Mouse (Mus musculus): ENCODE results near the gene Capn15. TPM values are rescaled to one million over a fixed set of nuclear protein-coding genes. Genes with fewer than 3 reads are reported as not detected.

Capn15 gene
- total and polyA plus RNA-seq, 2 experiments from 2014 or later: 6.0 to 7.4 TPM

- H3K27ac ChIP-seq (ENCODE audit: low read depth): no peak overlapping the region
- TF ChIP-seq EP300 (IDR thresholded peaks at IDR 0.05; ENCODE audit: low read depth) (no peak), CTCF (IDR thresholded peaks at IDR 0.05; ENCODE audit: low read depth) (no peak)
- H3K4me3 ChIP-seq (ENCODE audit: low read depth, low read length): no peak overlapping the region
- H3K27me3 ChIP-seq (ENCODE audit: control insufficient read depth, insufficient read depth, low read length): peaks cover 11% of the 10 kb centered on the region
- WGBS: 67% methylated on average over 9 of the region's 9 CpGs
- H3K4me2 ChIP-seq (ENCODE audit: low read depth, low read length): no peak overlapping the region
- H3K36me3 ChIP-seq (replicated peaks; ENCODE audit: control insufficient read depth, insufficient read depth, low read length): no peaks in the 10 kb centered on the region
- no peaks in the 10 kb centered on the region for H3K9me3 ChIP-seq (replicated peaks; ENCODE audit: control insufficient read depth, low read length)
- DNase-seq (ENCODE audit: low spot score): no peak
- H3K9ac ChIP-seq (replicated peaks; ENCODE audit: low read depth, low read length): no peak overlapping the region
- no peak for ATAC-seq (ENCODE audit: insufficient read depth, low read depth)
- peaks cover 6% of the 10 kb centered on the region; the same call in 1 of the 2 replicates for H3K4me1 ChIP-seq (ENCODE audit: control insufficient read depth, insufficient read depth)
Measured at GRCm38 (mm10) chr17:25945517-25946155, 40.0 kb downstream of the Capn15 start.

- Histone ChIP-seq H3K4me2 (ENCODE audit: low read depth, low read length) (no peak within 1 kb of the TSS), H3K36me3 (replicated peaks; ENCODE audit: control insufficient read depth, insufficient read depth, low read length) (no peaks in the 10 kb centered on the region), H3K9ac (replicated peaks; ENCODE audit: low read depth, low read length) (no peak within 1 kb of the TSS), H3K4me1 (ENCODE audit: control insufficient read depth, insufficient read depth) (peaks cover 8% of the 10 kb centered on the region; the same call in 1 of the 2 replicates), H3K27ac (ENCODE audit: low read depth) (no peak within 1 kb of the TSS), H3K27me3 (ENCODE audit: control insufficient read depth, insufficient read depth, low read length) (peaks cover under 1% of the 10 kb centered on the region; the same call in 1 of the 2 replicates), H3K9me3 (replicated peaks; ENCODE audit: control insufficient read depth, low read length) (no peaks in the 10 kb centered on the region), H3K4me3 (ENCODE audit: low read depth, low read length) (no peak within 1 kb of the TSS)
- TF ChIP-seq CTCF (IDR thresholded peaks at IDR 0.05; ENCODE audit: low read depth): no peak
- no peak for TF ChIP-seq EP300 (IDR thresholded peaks at IDR 0.05; ENCODE audit: low read depth)
- DNase-seq (ENCODE audit: low spot score): no peak
- 36% methylated on average over 6 of the region's 6 CpGs for WGBS
- ATAC-seq (ENCODE audit: insufficient read depth, low read depth): no peak
Measured at GRCm38 (mm10) chr17:25944366-25945163, 41.0 kb downstream of the Capn15 start, which contains the start of the genes Pigq and Nhlrc4. Pigq (minus strand) TSS chr17:25944936. Nhlrc4 (minus strand) TSS chr17:25944961.

GRCm38 (mm10) chr17:25943769-25944168, 41.8 kb downstream of the Capn15 start:
- Histone ChIP-seq H3K4me2 (ENCODE audit: low read depth, low read length) (no peak overlapping the region), H3K27ac (ENCODE audit: low read depth) (no peak overlapping the region), H3K36me3 (replicated peaks; ENCODE audit: control insufficient read depth, insufficient read depth, low read length) (peaks cover 3% of the 10 kb centered on the region; the same call in 1 of the 2 replicates), H3K4me1 (ENCODE audit: control insufficient read depth, insufficient read depth) (peaks cover 8% of the 10 kb centered on the region; the same call in 1 of the 2 replicates), H3K9me3 (replicated peaks; ENCODE audit: control insufficient read depth, low read length) (no peaks in the 10 kb centered on the region), H3K27me3 (ENCODE audit: control insufficient read depth, insufficient read depth, low read length) (no peaks in the 10 kb centered on the region), H3K4me3 (ENCODE audit: low read depth, low read length) (no peak overlapping the region), H3K9ac (replicated peaks; ENCODE audit: low read depth, low read length) (no peak overlapping the region)
- ATAC-seq (ENCODE audit: insufficient read depth, low read depth) (no peak), DNase-seq (ENCODE audit: low spot score) (no peak)
- WGBS: 58% methylated on average over 9 of the region's 9 CpGs
- TF ChIP-seq EP300 (IDR thresholded peaks at IDR 0.05; ENCODE audit: low read depth) (no peak), CTCF (IDR thresholded peaks at IDR 0.05; ENCODE audit: low read depth) (no peak)

GRCm38 (mm10) chr17:25943221-25943620, 42.4 kb downstream of the Capn15 start:
- Histone ChIP-seq H3K36me3 (replicated peaks; ENCODE audit: control insufficient read depth, insufficient read depth, low read length) (peaks cover 6% of the 10 kb centered on the region; the same call in 1 of the 2 replicates), H3K9ac (replicated peaks; ENCODE audit: low read depth, low read length) (no peak overlapping the region), H3K4me2 (ENCODE audit: low read depth, low read length) (no peak overlapping the region), H3K4me3 (ENCODE audit: low read depth, low read length) (no peak overlapping the region), H3K27ac (ENCODE audit: low read depth) (no peak overlapping the region), H3K9me3 (replicated peaks; ENCODE audit: control insufficient read depth, low read length) (no peaks in the 10 kb centered on the region), H3K4me1 (ENCODE audit: control insufficient read depth, insufficient read depth) (peaks cover 8% of the 10 kb centered on the region; the same call in 1 of the 2 replicates), H3K27me3 (ENCODE audit: control insufficient read depth, insufficient read depth, low read length) (no peaks in the 10 kb centered on the region)
- WGBS: 87% methylated on average over 3 of the region's 3 CpGs
- TF ChIP-seq CTCF (IDR thresholded peaks at IDR 0.05; ENCODE audit: low read depth): no peak
- TF ChIP-seq EP300 (IDR thresholded peaks at IDR 0.05; ENCODE audit: low read depth): no peak
- DNase-seq (ENCODE audit: low spot score) (no peak), ATAC-seq (ENCODE audit: insufficient read depth, low read depth) (no peak)

GRCm38 (mm10) chr17:25942597-25943151, 42.9 kb downstream of the Capn15 start:
- Histone ChIP-seq H3K9me3 (replicated peaks; ENCODE audit: control insufficient read depth, low read length) (no peaks in the 10 kb centered on the region), H3K27me3 (ENCODE audit: control insufficient read depth, insufficient read depth, low read length) (no peaks in the 10 kb centered on the region), H3K9ac (replicated peaks; ENCODE audit: low read depth, low read length) (no peak overlapping the region), H3K4me3 (ENCODE audit: low read depth, low read length) (no peak overlapping the region), H3K4me1 (ENCODE audit: control insufficient read depth, insufficient read depth) (peaks cover 8% of the 10 kb centered on the region; the same call in 1 of the 2 replicates), H3K4me2 (ENCODE audit: low read depth, low read length) (no peak overlapping the region), H3K27ac (ENCODE audit: low read depth) (no peak overlapping the region), H3K36me3 (replicated peaks; ENCODE audit: control insufficient read depth, insufficient read depth, low read length) (peaks cover 6% of the 10 kb centered on the region)
- TF ChIP-seq CTCF (IDR thresholded peaks at IDR 0.05; ENCODE audit: low read depth): no peak
- TF ChIP-seq EP300 (IDR thresholded peaks at IDR 0.05; ENCODE audit: low read depth): no peak
- no peak for DNase-seq (ENCODE audit: low spot score)
- no peak for ATAC-seq (ENCODE audit: insufficient read depth, low read depth)
- 82% methylated on average over 2 of the region's 2 CpGs for WGBS
